Mouse (Mus musculus) neural tube, embryonic 13.5 days (tissue): ENCODE measurements at regions not wholly inside any gene's neighbourhood (a gene's known extent, or its start where the extent isn't known, plus 50 kb on each side); places are given as distances from the start of the nearest gene placed in this dataset.
A peak's percentile ranks its signal among the peaks of the same experiment; 100 is the strongest.

Source experiments
- ATAC-seq: fragments of 200-750 bp; cut with Nextera tagmentation; 2 replicates; pipeline ENCODE4 v1.8.0; 2017; ENCODE audit warnings: low read depth, mild to moderate bottlenecking, moderate TSS enrichment, moderate library complexity
- H3K27ac ChIP-seq: fragments of 300-500 bp; sonication (generic); replicated peaks from 2 replicates; pipeline ENCODE4 v1.5.1; 2015; ENCODE audit warnings: moderate library complexity, mild to moderate bottlenecking, inconsistent platforms
- H3K27me3 ChIP-seq: fragments of 300-500 bp; sonication (generic); 2 replicates; pipeline ENCODE4 v1.6.1; 2015; ENCODE audit warnings: mild to moderate bottlenecking, inconsistent platforms
- H3K36me3 ChIP-seq: fragments of 300-500 bp; sonication (generic); 2 replicates; pipeline ENCODE4 v1.6.1; 2015; ENCODE audit warnings: mild to moderate bottlenecking, inconsistent platforms
- H3K4me1 ChIP-seq: fragments of 300-500 bp; sonication (generic); replicated peaks from 2 replicates; pipeline ENCODE4 v1.6.1; 2015; ENCODE audit warnings: inconsistent platforms
- H3K4me2 ChIP-seq: fragments of 300-500 bp; sonication (generic); 2 replicates; pipeline ENCODE4 v1.6.1; 2015; ENCODE audit warnings: inconsistent platforms, mild to moderate bottlenecking, moderate library complexity
- H3K4me3 ChIP-seq: fragments of 300-500 bp; sonication (generic); 2 replicates; pipeline ENCODE4 v1.5.1; 2015; ENCODE audit warnings: mild to moderate bottlenecking, inconsistent platforms
- H3K9ac ChIP-seq: fragments of 300-500 bp; sonication (generic); 2 replicates; pipeline ENCODE4 v1.6.1; 2015; ENCODE audit warnings: moderate library complexity, mild to moderate bottlenecking, inconsistent platforms
- H3K9me3 ChIP-seq: fragments of 300-500 bp; sonication (generic); 2 replicates; pipeline ENCODE4 v1.6.1; 2016; ENCODE audit warnings: inconsistent platforms
- whole genome bisulfite sequencing: fragments of 180-500 bp; shearing (Covaris S2); methylation state at CpG from one replicate; pipeline ENCODE4 v1.1.7; 2015; 5-methylcytosine and 5-hydroxymethylcytosine counted together

DNA sequence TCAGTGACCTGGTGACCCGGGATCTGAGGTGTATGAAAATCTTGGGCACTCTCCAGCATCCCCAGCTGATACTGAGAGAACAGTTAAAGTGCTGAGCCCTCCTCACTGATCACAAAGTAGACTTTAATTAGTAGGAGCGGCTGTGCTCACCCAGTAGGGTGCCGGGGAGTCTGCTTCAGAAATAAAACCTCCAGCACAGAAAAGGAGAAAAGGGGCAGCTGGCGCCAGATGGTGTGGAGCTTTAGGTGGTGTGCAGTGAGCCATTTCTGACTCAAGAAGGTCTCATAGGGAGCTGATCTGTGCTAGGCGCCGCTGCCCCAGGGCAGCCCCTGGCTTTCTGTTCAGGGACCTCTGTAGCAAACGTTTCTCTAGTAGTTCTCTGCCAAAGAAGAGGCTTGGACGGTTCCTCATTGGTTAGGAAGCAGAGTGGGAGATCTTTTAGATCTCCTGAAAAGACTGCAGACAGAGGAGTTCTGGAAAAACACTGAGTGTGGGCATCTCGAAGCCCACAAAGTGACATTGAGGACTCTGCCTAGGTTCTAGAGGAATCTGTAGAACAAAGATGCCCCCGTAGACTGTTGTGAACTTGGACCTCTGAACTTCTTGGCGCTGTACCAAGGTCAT lies 200.1 kb upstream of the Clnk start:
- Histone ChIP-seq H3K9me3 (no peaks in the 10 kb centered on the region), H3K4me2 (no peak overlapping the region), H3K4me3 (no peak overlapping the region), H3K27ac (no peak overlapping the region), H3K36me3 (no peaks in the 10 kb centered on the region), H3K27me3 (no peaks in the 10 kb centered on the region), H3K9ac (no peak overlapping the region), H3K4me1 (peaks cover 11% of the 10 kb centered on the region; the same call in 1 of the 2 replicates)
- ATAC-seq, result peak; percentile 85
- WGBS, result 43% methylated on average over 11 of the region's 11 CpGs

DNA sequence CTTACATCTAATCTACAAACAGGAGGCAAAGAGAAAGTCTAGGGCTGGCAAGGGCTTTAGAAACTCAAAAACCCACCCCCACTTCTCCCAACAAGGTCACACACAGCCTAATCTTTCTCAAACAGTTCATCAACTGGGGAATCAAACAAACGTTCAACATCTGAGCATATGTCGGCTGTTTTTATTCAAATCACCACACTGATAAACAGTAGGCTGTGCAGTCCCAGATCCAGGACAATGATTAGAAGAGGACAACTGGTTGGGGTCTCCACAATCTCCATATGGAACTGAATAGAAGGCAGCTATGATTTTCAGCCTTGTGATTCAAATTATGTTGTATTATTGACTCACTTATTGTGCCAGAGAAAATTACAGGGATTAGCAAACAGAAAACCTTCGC lies 193.1 kb upstream of the Clnk start:
- Histone ChIP-seq H3K9me3 (no peaks in the 10 kb centered on the region), H3K9ac (no peak overlapping the region), H3K4me2 (no peak overlapping the region), H3K27ac (no peak overlapping the region), H3K36me3 (no peaks in the 10 kb centered on the region), H3K4me1 (no peaks in the 10 kb centered on the region), H3K4me3 (no peak overlapping the region), H3K27me3 (no peaks in the 10 kb centered on the region)
- no peak for ATAC-seq
- 74% methylated on average over 3 of the region's 3 CpGs for WGBS

DNA sequence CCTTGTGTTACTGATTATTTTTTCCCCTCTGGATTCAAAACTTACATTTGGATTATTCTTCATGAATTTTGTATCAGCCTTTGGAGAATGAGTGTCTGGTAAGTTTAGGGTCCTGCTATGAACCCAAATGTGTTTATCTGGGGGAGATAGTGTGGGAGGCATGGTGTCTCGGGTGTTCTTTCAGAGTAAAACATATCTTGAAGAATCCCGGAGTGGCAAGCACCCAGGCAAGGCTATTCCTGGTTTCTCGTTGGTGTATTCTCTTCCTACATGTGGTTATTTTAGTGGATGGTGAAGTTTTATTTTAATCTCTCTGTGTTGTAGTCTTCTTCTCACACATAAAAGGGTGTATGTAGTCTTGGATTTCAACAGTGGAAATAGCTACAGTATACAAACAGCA lies 186.4 kb upstream of the Clnk start:
- H3K27me3 ChIP-seq, result no peaks in the 10 kb centered on the region
- ATAC-seq, result no peak
- H3K9ac ChIP-seq, result no peak overlapping the region
- 86% methylated on average over 3 of the region's 3 CpGs for WGBS
- H3K4me3 ChIP-seq, result no peak overlapping the region
- no peaks in the 10 kb centered on the region for H3K9me3 ChIP-seq
- H3K36me3 ChIP-seq, result no peaks in the 10 kb centered on the region
- H3K27ac ChIP-seq, result no peak overlapping the region
- no peak overlapping the region for H3K4me2 ChIP-seq
- H3K4me1 ChIP-seq, result no peaks in the 10 kb centered on the region

DNA sequence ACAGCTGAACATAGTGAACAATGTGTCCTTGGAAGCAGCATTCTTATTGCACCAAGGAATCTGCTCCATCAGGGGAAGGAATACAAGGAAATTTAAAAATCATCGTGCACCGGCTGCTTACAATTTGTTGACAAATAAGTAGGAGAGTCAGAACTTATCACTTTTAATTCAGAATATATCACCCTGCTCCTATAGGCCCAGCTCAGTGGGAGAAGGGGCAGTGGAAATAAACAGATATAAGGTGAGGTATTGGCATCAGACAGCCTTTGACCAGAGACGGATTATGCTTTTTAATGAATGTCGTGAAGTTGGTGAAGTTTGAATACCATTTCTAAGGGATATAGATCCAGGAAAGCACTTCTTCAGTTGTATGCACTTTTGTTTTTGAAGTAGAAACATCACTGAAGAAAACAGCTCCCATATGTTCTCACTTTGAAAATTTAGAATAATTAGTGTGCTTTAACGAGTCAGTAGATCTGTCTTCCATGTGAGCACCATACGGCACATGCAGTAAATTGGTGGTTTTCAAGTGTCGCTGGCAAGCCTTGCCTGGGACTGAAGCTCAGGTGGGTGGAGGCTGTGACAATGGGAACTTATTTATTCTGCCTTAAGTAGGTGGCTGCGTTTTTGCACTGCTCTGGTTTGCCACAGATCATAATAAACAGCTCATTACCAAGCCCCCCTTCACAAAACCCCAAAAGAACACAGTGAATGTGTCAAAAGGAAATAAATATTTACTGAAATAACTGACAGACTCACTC lies 176.1 kb upstream of the Clnk start:
- Histone ChIP-seq H3K9me3 (no peaks in the 10 kb centered on the region), H3K36me3 (no peaks in the 10 kb centered on the region), H3K27ac (no peak overlapping the region), H3K9ac (no peak overlapping the region), H3K4me3 (no peak overlapping the region), H3K4me1 (no peaks in the 10 kb centered on the region), H3K4me2 (no peak overlapping the region), H3K27me3 (no peaks in the 10 kb centered on the region)
- ATAC-seq, result no peak
- 87% methylated on average over 8 of the region's 8 CpGs for WGBS

DNA sequence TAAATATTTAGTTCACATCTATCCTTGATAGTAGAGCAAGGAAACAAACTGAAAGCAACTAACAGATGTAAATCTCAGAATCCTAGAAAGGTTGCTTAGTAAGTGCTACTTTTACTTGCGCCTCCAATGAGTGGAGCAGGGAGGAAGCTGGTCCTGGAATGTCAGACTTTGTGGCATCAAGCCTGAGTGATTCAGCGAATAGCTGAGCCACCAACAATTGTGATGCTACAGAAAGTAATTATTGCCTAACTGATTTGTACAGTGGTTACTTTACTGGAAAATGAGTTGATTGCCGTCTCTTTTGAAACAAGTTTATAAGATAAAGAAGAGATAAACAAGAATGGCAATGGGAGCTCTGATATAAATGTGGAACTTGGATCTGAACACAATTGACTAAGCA lies 173.9 kb upstream of the Clnk start:
- no peaks in the 10 kb centered on the region for H3K4me1 ChIP-seq
- ATAC-seq, result no peak
- no peaks in the 10 kb centered on the region for H3K9me3 ChIP-seq
- no peak overlapping the region for H3K27ac ChIP-seq
- H3K4me2 ChIP-seq, result no peak overlapping the region
- H3K36me3 ChIP-seq, result no peaks in the 10 kb centered on the region
- WGBS, result 92% methylated on average over 3 of the region's 3 CpGs
- H3K4me3 ChIP-seq, result no peak overlapping the region
- no peak overlapping the region for H3K9ac ChIP-seq
- no peaks in the 10 kb centered on the region for H3K27me3 ChIP-seq

DNA sequence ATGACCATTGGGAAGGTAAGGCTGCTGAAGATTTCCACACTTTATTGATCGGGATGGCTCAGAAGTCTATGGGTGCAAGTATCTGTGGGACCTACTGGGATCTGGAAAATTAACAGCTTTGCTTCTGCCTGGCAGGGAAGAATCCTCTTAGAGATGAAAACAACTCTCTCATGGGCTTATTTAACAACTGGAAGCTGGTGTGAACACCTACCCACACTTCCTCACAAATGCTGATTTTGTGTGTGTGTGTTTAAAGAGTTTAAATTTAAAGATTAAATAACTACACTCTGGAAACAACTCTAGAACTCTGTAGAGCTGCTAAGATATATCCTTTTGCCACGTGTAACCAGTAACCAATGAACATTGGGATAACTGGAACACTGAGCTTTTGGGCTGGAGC lies 172.5 kb upstream of the Clnk start:
- no peaks in the 10 kb centered on the region for H3K4me1 ChIP-seq
- H3K9me3 ChIP-seq, result no peaks in the 10 kb centered on the region
- no peak overlapping the region for H3K4me2 ChIP-seq
- ATAC-seq, result no peak
- no peak overlapping the region for H3K4me3 ChIP-seq
- no peaks in the 10 kb centered on the region for H3K36me3 ChIP-seq
- no peak overlapping the region for H3K9ac ChIP-seq
- WGBS, result 72% methylated on average over 2 of the region's 2 CpGs
- no peak overlapping the region for H3K27ac ChIP-seq
- H3K27me3 ChIP-seq, result no peaks in the 10 kb centered on the region

DNA sequence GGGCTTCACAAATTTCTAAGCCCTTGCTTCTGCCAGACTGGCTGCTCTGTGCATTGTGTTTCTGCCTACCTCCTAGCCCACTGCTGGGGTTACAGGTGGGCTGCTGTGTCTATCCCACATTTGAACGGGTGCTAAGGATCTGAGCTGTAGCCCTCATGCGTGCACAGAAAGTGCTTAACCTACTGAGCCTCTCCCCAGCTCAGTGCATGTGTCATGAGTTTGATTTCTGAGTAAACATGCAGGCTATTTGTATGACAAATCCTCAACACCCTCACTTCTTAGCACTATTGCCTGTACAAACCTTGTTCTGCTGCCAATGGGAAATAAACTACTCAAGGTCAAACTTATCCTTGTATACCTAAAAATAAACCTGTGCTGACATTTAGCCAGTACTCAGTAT lies 163.9 kb upstream of the Clnk start:
- WGBS, result 92% methylated on average over 2 of the region's 2 CpGs

DNA sequence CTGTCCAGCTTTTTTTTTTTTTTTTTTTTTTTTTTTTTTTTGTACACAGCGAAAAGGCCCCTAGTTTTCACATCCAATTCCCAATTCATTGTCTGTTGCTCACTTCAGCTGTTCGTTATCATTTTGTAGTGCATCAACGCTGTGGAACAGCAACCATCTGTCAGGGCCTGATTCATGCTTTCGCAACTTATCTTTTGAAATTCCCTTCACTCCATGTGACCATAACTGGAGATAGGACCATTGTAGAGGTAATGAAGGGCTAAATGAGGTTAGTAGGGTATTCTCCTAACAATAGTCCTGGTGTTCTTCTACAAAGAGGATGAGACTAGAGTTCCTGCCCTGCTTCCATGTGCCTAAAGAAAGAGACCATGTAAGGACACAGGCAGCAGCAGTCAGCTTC lies 146.6 kb upstream of the Clnk start:
- Histone ChIP-seq H3K27me3 (no peaks in the 10 kb centered on the region), H3K4me1 (no peaks in the 10 kb centered on the region), H3K4me3 (no peak overlapping the region), H3K4me2 (no peak overlapping the region), H3K9me3 (no peaks in the 10 kb centered on the region), H3K27ac (no peak overlapping the region), H3K9ac (no peak overlapping the region), H3K36me3 (no peaks in the 10 kb centered on the region)
- 91% methylated on average over 4 of the region's 4 CpGs for WGBS
- ATAC-seq, result no peak

More for the DNA sequence above, 163.9 kb upstream of the Clnk start:
- H3K27me3 ChIP-seq, result no peaks in the 10 kb centered on the region
- no peak overlapping the region for H3K9ac ChIP-seq
- no peak for ATAC-seq
- H3K9me3 ChIP-seq, result no peaks in the 10 kb centered on the region
- H3K4me1 ChIP-seq, result no peaks in the 10 kb centered on the region
- H3K4me2 ChIP-seq, result no peak overlapping the region
- no peaks in the 10 kb centered on the region for H3K36me3 ChIP-seq
- no peak overlapping the region for H3K4me3 ChIP-seq
- no peak overlapping the region for H3K27ac ChIP-seq

DNA sequence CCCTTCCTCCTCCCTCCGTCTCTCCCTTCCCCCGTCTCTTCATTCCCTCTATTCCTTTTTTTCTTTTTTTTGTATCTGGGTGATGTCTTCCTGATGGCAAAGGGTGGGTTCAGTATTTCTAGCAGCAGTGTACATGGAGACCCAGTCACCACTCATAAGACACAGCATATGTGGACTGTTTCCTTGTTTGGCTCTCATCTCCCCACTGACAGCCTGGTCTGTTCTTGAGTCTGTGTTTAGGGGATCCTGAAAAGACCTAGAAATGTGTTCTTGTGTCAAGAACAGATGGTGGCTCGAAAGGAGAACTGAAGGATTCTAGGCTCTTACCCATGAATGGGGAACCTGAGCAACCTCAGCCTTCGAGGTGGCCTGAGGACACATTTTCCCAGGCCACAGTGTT lies 124.0 kb upstream of the Clnk start:
- Histone ChIP-seq H3K4me2 (no peak overlapping the region), H3K4me1 (no peaks in the 10 kb centered on the region), H3K9ac (no peak overlapping the region), H3K4me3 (no peak overlapping the region), H3K27me3 (no peaks in the 10 kb centered on the region), H3K27ac (no peak overlapping the region), H3K9me3 (no peaks in the 10 kb centered on the region), H3K36me3 (no peaks in the 10 kb centered on the region)
- ATAC-seq, result no peak
- 85% methylated on average over 4 of the region's 4 CpGs for WGBS

DNA sequence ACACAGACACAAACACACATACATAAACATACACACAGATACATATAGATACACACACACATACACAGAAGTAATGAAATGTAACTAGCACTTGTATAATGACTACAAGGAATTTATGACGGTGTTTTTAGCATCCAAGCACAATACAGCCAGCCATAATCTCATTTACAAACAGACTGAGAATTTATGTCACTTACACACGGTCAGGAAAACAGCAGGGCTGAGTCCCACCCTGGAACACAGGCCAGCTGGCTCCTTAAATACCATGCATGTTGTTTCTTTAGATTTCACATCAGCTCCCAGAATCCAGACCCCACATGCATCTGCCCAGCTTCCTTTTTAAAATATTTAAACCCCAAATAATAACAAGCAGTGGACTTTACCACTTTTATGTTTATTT lies 123.1 kb upstream of the Clnk start:
- Histone ChIP-seq H3K9ac (no peak overlapping the region), H3K9me3 (no peaks in the 10 kb centered on the region), H3K4me2 (no peak overlapping the region), H3K27me3 (no peaks in the 10 kb centered on the region), H3K27ac (no peak overlapping the region), H3K4me1 (no peaks in the 10 kb centered on the region), H3K4me3 (no peak overlapping the region), H3K36me3 (no peaks in the 10 kb centered on the region)
- ATAC-seq, result no peak
- WGBS, result 23% methylated on average over 2 of the region's 2 CpGs

DNA sequence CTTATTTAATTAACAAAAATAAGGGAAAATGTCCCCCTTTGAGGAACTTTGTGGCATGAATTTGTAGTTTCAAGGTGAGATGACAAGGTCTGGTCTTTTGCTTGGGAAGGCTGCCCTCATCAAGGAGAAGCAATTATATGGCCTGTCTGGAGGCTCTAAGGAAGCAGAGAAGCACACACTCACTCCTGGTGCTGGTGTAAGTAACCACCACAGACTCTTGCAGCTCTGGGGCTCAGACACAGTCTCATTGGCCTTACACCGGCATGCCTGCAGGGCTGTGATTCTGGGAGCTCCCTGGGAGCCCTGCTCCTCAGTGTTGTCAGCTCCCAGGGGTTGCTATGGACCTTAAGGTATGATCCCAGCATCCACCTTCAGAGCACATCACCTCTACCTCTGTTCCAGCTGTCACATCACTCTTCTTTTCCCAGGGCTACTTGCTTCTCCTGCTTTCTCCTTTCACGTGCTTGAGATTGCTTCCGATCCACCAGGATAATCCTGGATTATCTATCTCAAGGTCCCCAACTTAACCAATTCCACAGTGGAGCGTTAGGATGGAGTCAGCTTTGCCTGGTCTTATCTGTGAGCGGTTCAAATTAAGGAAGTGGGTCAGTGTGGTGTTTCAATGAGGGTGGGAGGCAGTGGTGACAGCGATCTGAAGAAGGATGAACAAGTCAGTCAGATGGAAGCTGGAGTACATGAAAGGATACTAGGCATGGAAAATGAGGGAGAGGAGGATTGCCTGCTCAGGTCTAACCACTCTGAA lies 96.0 kb upstream of the Clnk start:
- ATAC-seq, result no peak
- no peaks in the 10 kb centered on the region for H3K27me3 ChIP-seq
- WGBS, result 85% methylated on average over 6 of the region's 6 CpGs

DNA sequence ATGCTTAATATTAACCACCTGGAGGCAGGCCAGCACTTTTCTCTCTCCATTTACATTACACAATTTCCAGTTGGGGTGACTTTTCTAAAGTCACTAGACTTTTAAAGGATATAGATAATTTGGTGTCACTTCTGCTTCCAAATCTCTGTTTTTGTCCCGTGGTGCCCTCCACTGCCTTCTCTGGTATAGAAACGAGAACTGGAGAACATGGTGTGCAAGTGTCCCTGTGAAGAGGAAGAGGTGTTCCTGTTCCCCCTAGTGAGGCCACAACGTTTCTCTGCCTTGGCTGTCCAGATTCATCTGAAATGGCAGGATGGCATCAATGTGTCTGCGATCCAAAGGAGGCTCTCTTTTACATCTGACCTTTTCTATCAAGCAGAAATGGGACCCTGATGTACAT lies 93.9 kb upstream of the Clnk start:
- 84% methylated on average over 4 of the region's 4 CpGs for WGBS
- no peak for ATAC-seq

More for the DNA sequence above, 96.0 kb upstream of the Clnk start:
- Histone ChIP-seq H3K4me3 (no peak overlapping the region), H3K9ac (no peak overlapping the region), H3K9me3 (no peaks in the 10 kb centered on the region), H3K27ac (no peak overlapping the region), H3K36me3 (no peaks in the 10 kb centered on the region), H3K4me2 (no peak overlapping the region), H3K4me1 (no peaks in the 10 kb centered on the region)

More for the DNA sequence above, 93.9 kb upstream of the Clnk start:
- Histone ChIP-seq H3K27me3 (no peaks in the 10 kb centered on the region), H3K4me2 (no peak overlapping the region), H3K27ac (no peak overlapping the region), H3K9me3 (no peaks in the 10 kb centered on the region), H3K9ac (no peak overlapping the region), H3K4me3 (no peak overlapping the region), H3K36me3 (no peaks in the 10 kb centered on the region), H3K4me1 (no peaks in the 10 kb centered on the region)
